Mouse (Mus musculus) CH12.LX (cell line): ENCODE results near the gene Flt3l. TPM values are rescaled to one million over a fixed set of nuclear protein-coding genes. Genes with fewer than 3 reads are reported as not detected.

ENCODE experiments used
- DNase-seq: peaks from one replicate; pipeline ENCODE4 v3.0.0-alpha.2; 2013; ENCODE audit errors: extremely low read depth
- H3K27ac ChIP-seq: 2 replicates; pipeline ENCODE4 v1.5.1; 2012; ENCODE audit warnings: low read depth, mild to moderate bottlenecking, control low read depth, moderate library complexity; ENCODE audit not compliant: insufficient read depth
- H3K27me3 ChIP-seq: replicated peaks from 2 replicates; pipeline ENCODE3; 2012; ENCODE audit warnings: inconsistent platforms
- H3K36me3 ChIP-seq, 2 experiments: replicated peaks in 1 of 2; 2 replicates each; pipeline versions ENCODE3 to v1.6.1; 2012; ENCODE audit warnings: inconsistent platforms in 1 of 2, low read length in 1 of 2, mild to moderate bottlenecking in 1 of 2, mixed read lengths in 1 of 2, moderate library complexity in 1 of 2; ENCODE audit not compliant: control insufficient read depth in 1 of 2, insufficient read depth in 1 of 2
- H3K4me1 ChIP-seq, 2 experiments: 2 replicates each; pipeline ENCODE4 v1.6.1; 2012; ENCODE audit warnings: inconsistent platforms in 1 of 2, moderate library complexity in 1 of 2; ENCODE audit not compliant: insufficient read depth in 2 of 2, control insufficient read depth in 1 of 2
- H3K4me2 ChIP-seq: 2 replicates; pipeline ENCODE4 v1.6.1; 2012; ENCODE audit warnings: low read depth, mild to moderate bottlenecking, control low read depth; ENCODE audit not compliant: poor library complexity, insufficient read depth, severe bottlenecking
- H3K4me3 ChIP-seq, 3 experiments: fragments of 150-350 bp in 1 of 3; sonication (generic) in 1 of 3; replicated peaks in 1 of 3; 2 replicates each; pipeline versions ENCODE3 to v1.5.1; 2011 to 2012; ENCODE audit warnings: low read depth in 2 of 3, low read length in 2 of 3, mild to moderate bottlenecking in 2 of 3, moderate library complexity in 2 of 3, control low read depth in 1 of 3, improper control_type of control experiment in 1 of 3, inconsistent platforms in 1 of 3, mixed read lengths in 1 of 3; ENCODE audit not compliant: poor library complexity in 1 of 3
- H3K79me2 ChIP-seq: replicated peaks from 2 replicates; pipeline ENCODE4 v1.6.1; 2012; ENCODE audit warnings: mild to moderate bottlenecking, moderate library complexity; ENCODE audit not compliant: control insufficient read depth, poor library complexity, insufficient read depth, severe bottlenecking; ENCODE audit errors: extremely low read depth
- H3K9ac ChIP-seq: 2 replicates; pipeline ENCODE4 v1.6.1; 2012; ENCODE audit warnings: low read depth, mild to moderate bottlenecking, control low read depth, moderate library complexity; ENCODE audit not compliant: insufficient read depth
- H3K9me3 ChIP-seq: replicated peaks from 2 replicates; pipeline ENCODE3; 2012; ENCODE audit warnings: low read length, inconsistent platforms, mixed read lengths
- CHD2 ChIP-seq: IDR thresholded peaks from 2 replicates; pipeline ENCODE4 v1.6.1; 2011; ENCODE audit warnings: low read length, improper control_type of control experiment
- CTCF ChIP-seq, 2 experiments: IDR thresholded peaks in 1 of 2; conservative IDR thresholded peaks in 1 of 2; 2 replicates each; pipeline ENCODE4 v1.5.1; 2011 to 2012; ENCODE audit warnings: low read depth in 2 of 2, low read length in 2 of 2, improper control_type of control experiment in 1 of 2, inconsistent platforms in 1 of 2, mild to moderate bottlenecking in 1 of 2, moderate library complexity in 1 of 2
- EP300 ChIP-seq: IDR thresholded peaks from 2 replicates; pipeline ENCODE4 v1.6.1; 2011; ENCODE audit warnings: low read length, improper control_type of control experiment
- MAZ ChIP-seq: IDR thresholded peaks from 2 replicates; pipeline ENCODE4 v1.6.1; 2012; ENCODE audit warnings: low read depth, mild to moderate bottlenecking, inconsistent platforms, low read length, improper control_type of control experiment, moderate library complexity
- MXI1 ChIP-seq: IDR thresholded peaks from 2 replicates; pipeline ENCODE4 v1.6.1; 2011; ENCODE audit warnings: mild to moderate bottlenecking, low read depth, low read length, improper control_type of control experiment
- NELFE ChIP-seq: IDR thresholded peaks from 2 replicates; pipeline ENCODE4 v1.6.1; 2011; ENCODE audit warnings: low read depth, low read length, improper control_type of control experiment
- NRF1 ChIP-seq: IDR thresholded peaks from 2 replicates; pipeline ENCODE4 v1.6.1; 2014; ENCODE audit warnings: low read depth, mild to moderate bottlenecking, inconsistent platforms, low read length, improper control_type of control experiment, moderate library complexity
- POLR2A ChIP-seq: IDR thresholded peaks from 2 replicates; pipeline ENCODE4 v1.6.1; 2011; ENCODE audit warnings: low read depth, mild to moderate bottlenecking, improper control_type of control experiment, low read length
- RAD21 ChIP-seq: IDR thresholded peaks from 2 replicates; pipeline ENCODE4 v1.6.1; 2011; ENCODE audit warnings: low read depth, mild to moderate bottlenecking, low read length, improper control_type of control experiment, moderate library complexity
- SIN3A ChIP-seq: IDR thresholded peaks from 2 replicates; pipeline ENCODE4 v1.6.1; 2012; ENCODE audit warnings: low read length, improper control_type of control experiment, inconsistent platforms
- TBP ChIP-seq: conservative IDR thresholded peaks from 2 replicates; pipeline ENCODE4 v1.6.1; 2011; ENCODE audit warnings: low read depth, low read length, improper control_type of control experiment
- UBTF ChIP-seq: IDR thresholded peaks from 2 replicates; pipeline ENCODE4 v1.6.1; 2012; ENCODE audit warnings: low read depth, mild to moderate bottlenecking, inconsistent platforms, low read length, improper control_type of control experiment, moderate library complexity
- USF1 ChIP-seq: IDR thresholded peaks from 2 replicates; pipeline ENCODE4 v1.6.1; 2014; ENCODE audit warnings: low read depth, mild to moderate bottlenecking, inconsistent platforms, low read length, improper control_type of control experiment
- USF2 ChIP-seq: conservative IDR thresholded peaks from 2 replicates; pipeline ENCODE4 v1.6.1; 2011; ENCODE audit warnings: low read depth, low read length, improper control_type of control experiment
- ZKSCAN1 ChIP-seq: IDR thresholded peaks from 2 replicates; pipeline ENCODE4 v1.6.1; 2012; ENCODE audit warnings: low read depth, inconsistent platforms, low read length, improper control_type of control experiment, borderline replicate concordance
- ZNF384 ChIP-seq: IDR thresholded peaks from 2 replicates; pipeline ENCODE4 v1.6.1; 2012; ENCODE audit warnings: low read depth, low read length, improper control_type of control experiment, inconsistent platforms
- dilution Hi-C: fragments of 300-500 bp; cut with MboI; formaldehyde crosslinking; loops from 2 replicates; pipeline ENCODE4 v1.14.3; 2020; ENCODE audit warnings: low sequenced_read_pairs; ENCODE audit not compliant: extremely low pct_unique_long_range_greater_than_20kb, extremely low pct_ligation_motif_present
- in situ Hi-C: fragments of 300-500 bp; cut with MboI; formaldehyde crosslinking; loops from 3 replicates; pipeline ENCODE4 v1.14.3; 2019; ENCODE audit warnings: low sequenced_read_pairs, low pct_ligation_motif_present, low pct_unique_long_range_greater_than_20kb, mixed read lengths
- polyA plus RNA-seq: library from polyadenylated mRNA; unstranded; fragments of >175 nt; gene quantifications from 2 replicates; pipeline ENCODE4 v1.2.1, GENCODE M21; 2012; ENCODE audit warnings: low read depth; ENCODE audit not compliant: insufficient read length
- total RNA-seq, 2 experiments: library from RNA; depleted of rRNA; stranded (reverse); fragments of 300-350 nt in 1 of 2; fragments of >200 nt in 1 of 2; gene quantifications; 2 replicates each; pipeline ENCODE4 v1.2.3; 2012 to 2014

Flt3l gene
- total and polyA plus RNA-seq, 3 experiments, result 4.6 to 14.9 (median 4.9) TPM

- in situ Hi-C loops, result no loop called here
- Histone ChIP-seq H3K27ac (no peak overlapping the region), H3K36me3 (peaks cover 0 to 23% of the 10 kb centered on the region in 2 experiments), H3K4me2 (no peak overlapping the region), H3K27me3 (no peaks in the 10 kb centered on the region), H3K4me1 (peaks cover 7 to 28% of the 10 kb centered on the region in 2 experiments)
- dilution Hi-C loops, result no loop called here
- TF ChIP-seq ZKSCAN1, result no peak
- no peak for TF ChIP-seq SIN3A
- no peak for TF ChIP-seq CHD2
- TF ChIP-seq NELFE, result no peak
- no peak for TF ChIP-seq USF2
- TF ChIP-seq, all 38 proteins: peak for 0
- no peaks in the 10 kb centered on the region for H3K79me2 ChIP-seq
- H3K9me3 ChIP-seq, result peaks cover 3% of the 10 kb centered on the region
- no peak overlapping the region for H3K9ac ChIP-seq
- DNase-seq, result peak; percentile 65
- no peak overlapping the region for H3K4me3 ChIP-seq
These were observed 1.6 kb downstream of the Flt3l start for GRCm38 (mm10) chr7:45134544-45135026.

GRCm38 (mm10) chr7:45133446-45134159 lies 2.6 kb downstream of the Flt3l start:
- no peaks in the 10 kb centered on the region for H3K79me2 ChIP-seq
- peaks cover 0 to 23% of the 10 kb centered on the region in 2 experiments for H3K36me3 ChIP-seq
- TF ChIP-seq UBTF, result no peak
- TF ChIP-seq MXI1, result no peak
- peak in 1 of 2 experiments; percentile 42; a peak in 2 of 4 replicates for TF ChIP-seq CTCF (conservative IDR thresholded peaks at IDR 0.05 in 1 of 2, IDR thresholded peaks at IDR 0.05 in 1 of 2; ENCODE audit: low read depth in 2 of 2, low read length in 2 of 2)
- TF ChIP-seq, all 38 proteins: peak for 1
- Histone ChIP-seq H3K27ac (no peak overlapping the region), H3K4me2 (no peak overlapping the region), H3K4me1 (peaks cover 7 to 30% of the 10 kb centered on the region in 2 experiments), H3K9me3 (peaks cover 3% of the 10 kb centered on the region), H3K9ac (no peak overlapping the region), H3K4me3 (no peak overlapping the region), H3K27me3 (no peaks in the 10 kb centered on the region)
- dilution Hi-C loops, result no loop called here
- in situ Hi-C loops, result no loop called here
- DNase-seq, result no peak

DNA sequence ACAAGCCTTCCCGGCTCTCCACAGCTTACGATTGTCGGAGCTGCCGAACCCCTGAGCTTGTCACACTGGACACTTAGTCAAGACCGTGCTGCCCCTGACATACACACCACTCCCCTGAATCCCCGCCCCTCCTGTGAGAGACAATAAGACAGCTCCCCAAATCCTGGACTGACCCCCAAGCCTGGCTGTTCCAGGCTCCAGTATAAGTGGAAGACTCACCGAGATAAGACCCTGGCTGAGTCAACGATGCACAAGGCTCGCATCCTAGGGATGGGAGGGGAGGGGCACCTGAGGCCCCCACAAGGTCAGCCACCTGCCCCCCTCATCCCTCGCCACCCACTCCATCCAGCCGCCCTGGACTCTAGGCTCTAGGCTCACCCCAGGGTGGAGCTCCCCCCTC lies 4.4 kb downstream of the Flt3l start:
- Histone ChIP-seq H3K4me2 (no peak overlapping the region), H3K4me3 (no peak overlapping the region), H3K9ac (no peak overlapping the region), H3K27ac (no peak overlapping the region)
- in situ Hi-C loops, result no loop called here
- TF ChIP-seq USF1 (no peak), TBP (no peak), POLR2A (no peak), EP300 (no peak), ZKSCAN1 (no peak), MAZ (no peak), RAD21 (no peak), NRF1 (no peak), ZNF384 (no peak), MXI1 (no peak)
- TF ChIP-seq, all 38 proteins: peak for 0
- DNase-seq, result no peak
- peaks cover 17% of the 10 kb centered on the region for H3K79me2 ChIP-seq
- peaks cover 3% of the 10 kb centered on the region for H3K9me3 ChIP-seq
- H3K4me1 ChIP-seq, result peaks cover 7 to 30% of the 10 kb centered on the region in 2 experiments
- H3K27me3 ChIP-seq, result no peaks in the 10 kb centered on the region
- peaks cover 4 to 35% of the 10 kb centered on the region in 2 experiments for H3K36me3 ChIP-seq
- dilution Hi-C loops, result no loop called here
